Mouse (Mus musculus) E14TG2a.4 (cell line): ENCODE measurements around the gene Pdk2.

ENCODE experiments used
- H3K27me3 ChIP-seq: 2 replicates; pipeline ENCODE4 v1.6.1; 2014; ENCODE audit warnings: low read length, control low read depth; ENCODE audit not compliant: insufficient read depth
- H3K36me3 ChIP-seq: 2 replicates; pipeline ENCODE4 v1.6.1; 2014; ENCODE audit warnings: low read length, control low read depth; ENCODE audit not compliant: insufficient read depth
- H3K4me1 ChIP-seq: replicated peaks from 2 replicates; pipeline ENCODE4 v1.6.1; 2014; ENCODE audit warnings: low read depth, low read length, control low read depth
- H3K4me3 ChIP-seq: replicated peaks from 2 replicates; pipeline ENCODE4 v1.5.1; 2014; ENCODE audit warnings: mild to moderate bottlenecking, low read length
- H3K9me3 ChIP-seq: 2 replicates; pipeline ENCODE4 v1.6.1; 2014; ENCODE audit warnings: low read length, control low read depth
- CTCF ChIP-seq: conservative IDR thresholded peaks from 2 replicates; pipeline ENCODE4 v1.5.1; 2014; ENCODE audit warnings: low read length
- NANOG ChIP-seq: IDR thresholded peaks from 2 replicates; pipeline ENCODE4 v1.6.1; 2014; ENCODE audit warnings: borderline replicate concordance, low read length, mixed read lengths
- POU5F1 ChIP-seq: IDR thresholded peaks from 2 replicates; pipeline ENCODE4 v1.6.1; 2014; ENCODE audit warnings: low read length, borderline replicate concordance

Pdk2 gene

DNA sequence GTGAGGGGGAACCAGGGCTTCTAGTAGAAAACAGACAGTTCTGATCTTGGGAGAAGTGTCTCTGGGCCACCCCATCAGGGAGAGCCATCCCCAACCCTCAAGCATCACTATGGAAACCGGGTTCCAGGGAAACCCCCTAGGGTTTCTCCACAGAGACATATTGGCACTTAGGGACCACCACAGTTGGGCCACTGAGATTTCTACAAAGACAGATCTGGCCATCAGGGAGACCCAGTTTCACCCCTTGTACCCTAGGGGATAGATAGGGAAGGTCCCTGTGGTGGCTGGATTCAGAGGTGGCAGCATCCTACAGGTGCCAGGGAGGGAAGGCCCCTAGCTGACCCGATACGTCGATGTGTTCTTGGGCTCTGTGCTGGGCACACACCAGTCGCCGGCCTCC, 14.3 kb downstream of the Pdk2 start:
- Histone ChIP-seq H3K27me3 (peaks cover 34% of the 10 kb centered on the region), H3K36me3 (no peaks in the 10 kb centered on the region), H3K4me3 (no peak overlapping the region), H3K9me3 (0 out of 2 replicates have a peak, but pooled peaks cover 5% of the 10 kb centered on the region), H3K4me1 (peaks cover 35% of the 10 kb centered on the region)
- TF ChIP-seq CTCF (no peak), NANOG (no peak), POU5F1 (no peak)

DNA sequence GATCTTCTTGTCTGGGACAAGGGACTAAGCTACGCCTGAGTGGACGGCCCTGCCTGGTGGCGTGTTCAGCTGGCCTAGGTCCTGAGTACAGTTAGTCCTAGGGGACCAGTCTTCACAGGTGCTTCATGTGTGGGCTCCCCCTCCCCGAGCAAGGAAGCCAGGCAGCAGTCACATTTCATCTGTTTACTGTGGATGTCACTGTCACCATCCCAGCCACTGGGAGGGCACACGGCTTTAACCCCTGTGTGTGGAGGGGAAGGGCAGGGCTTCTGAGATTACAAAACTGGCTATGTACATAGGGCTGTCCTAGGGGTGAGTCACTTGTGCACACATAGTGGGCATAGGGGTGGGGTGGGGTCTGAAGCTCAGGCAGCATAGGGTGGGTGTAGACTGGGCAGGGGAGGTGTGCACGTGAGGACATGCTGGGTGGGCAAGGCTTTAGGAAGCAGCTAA, 15.0 kb downstream of the Pdk2 start:
- no peaks in the 10 kb centered on the region for H3K36me3 ChIP-seq
- peaks cover 30% of the 10 kb centered on the region for H3K4me1 ChIP-seq
- no peak overlapping the region for H3K4me3 ChIP-seq

DNA sequence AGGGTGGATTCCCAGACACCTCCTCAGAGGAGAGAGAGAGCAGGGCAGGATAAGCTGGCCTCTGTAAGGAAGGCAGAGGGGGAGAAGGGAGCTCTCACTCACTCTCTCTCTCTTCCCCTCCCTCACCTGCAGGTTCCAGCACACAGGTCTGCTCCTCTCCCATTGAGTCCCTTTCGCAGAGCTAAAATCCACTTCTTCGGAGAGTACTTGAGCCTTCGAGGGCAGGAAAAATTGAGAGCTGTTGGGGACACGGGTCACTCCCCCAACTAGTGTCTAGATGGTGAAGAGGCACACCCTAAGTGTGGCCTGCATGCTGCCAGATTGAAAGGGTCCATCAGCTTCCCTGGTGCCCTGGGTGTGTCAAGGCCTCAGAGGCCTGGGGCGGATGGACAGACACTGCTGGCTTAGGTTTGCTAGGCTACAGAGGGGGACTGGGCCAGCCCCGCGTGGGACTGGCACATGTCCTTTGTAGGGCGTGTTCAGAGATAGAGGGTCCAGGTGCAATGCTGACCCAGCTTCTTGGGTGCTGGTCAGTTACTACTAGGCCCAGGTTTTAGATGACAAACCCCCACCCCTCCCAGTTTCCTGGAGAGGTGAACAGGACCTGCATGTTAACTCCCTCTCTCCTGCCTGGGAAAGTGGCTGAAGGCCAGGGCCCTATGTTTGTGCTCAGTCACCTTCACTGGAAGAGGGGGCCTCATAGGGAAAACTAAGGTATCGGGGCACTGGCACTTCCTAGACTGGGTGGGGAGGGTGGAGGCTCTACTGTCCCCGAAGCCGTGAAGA, 15.7 kb downstream of the Pdk2 start:
- Histone ChIP-seq H3K9me3 (0 out of 2 replicates have a peak, but pooled peaks cover 5% of the 10 kb centered on the region), H3K4me3 (peak overlapping the region; percentile 71), H3K27me3 (peaks cover 48% of the 10 kb centered on the region), H3K36me3 (no peaks in the 10 kb centered on the region), H3K4me1 (peaks cover 30% of the 10 kb centered on the region)
- TF ChIP-seq CTCF (no peak), POU5F1 (no peak)

More for the DNA sequence above, 15.0 kb downstream of the Pdk2 start:
- TF ChIP-seq NANOG (no peak), CTCF (no peak), POU5F1 (no peak)
- 0 out of 2 replicates have a peak, but pooled peaks cover 5% of the 10 kb centered on the region for H3K9me3 ChIP-seq
- peaks cover 41% of the 10 kb centered on the region for H3K27me3 ChIP-seq

DNA sequence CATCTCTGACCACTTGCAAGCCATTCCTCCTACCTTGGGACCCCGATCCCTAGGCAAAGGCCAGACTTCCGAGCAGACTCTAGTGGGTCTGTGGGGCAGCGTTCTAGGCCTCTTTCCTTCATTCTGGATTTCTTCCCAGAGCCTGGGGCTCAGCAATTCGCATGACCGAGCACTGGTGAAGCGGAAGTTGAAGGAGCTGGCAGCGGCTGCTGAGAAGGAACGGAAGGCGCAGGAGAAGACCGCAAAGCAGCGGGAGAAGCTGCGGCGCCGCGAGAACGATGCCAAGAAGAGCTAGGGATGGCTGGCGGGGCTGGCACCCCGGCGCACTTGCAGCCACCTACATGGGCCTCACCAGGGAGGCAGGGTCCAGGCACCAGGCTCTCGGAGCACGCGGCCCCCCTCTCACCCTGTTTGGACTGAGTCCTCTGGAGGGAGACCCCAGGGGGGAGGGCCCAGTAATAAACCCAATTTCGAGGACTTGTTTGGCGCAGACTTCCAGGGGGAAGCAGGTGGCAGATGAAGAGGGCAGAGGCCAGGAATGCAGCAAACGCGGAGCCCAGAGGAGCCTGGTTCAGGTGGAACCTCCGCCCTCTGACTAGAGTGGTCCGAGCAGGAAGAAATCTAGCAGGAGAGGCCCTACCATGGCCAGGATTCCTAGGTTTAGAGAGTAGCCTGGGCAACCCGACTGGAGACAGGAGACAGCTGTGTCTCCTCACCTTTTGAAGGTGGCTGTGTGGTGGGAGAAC, 16.5 kb downstream of the Pdk2 start:
- H3K27me3 ChIP-seq = peaks cover 56% of the 10 kb centered on the region
- H3K36me3 ChIP-seq = no peaks in the 10 kb centered on the region
- no peak for TF ChIP-seq NANOG
- no peak for TF ChIP-seq POU5F1
- TF ChIP-seq CTCF = no peak
- H3K4me3 ChIP-seq = peak overlapping the region; percentile 71
- 0 out of 2 replicates have a peak, but pooled peaks cover 2% of the 10 kb centered on the region for H3K9me3 ChIP-seq
- H3K4me1 ChIP-seq = peaks cover 37% of the 10 kb centered on the region

DNA sequence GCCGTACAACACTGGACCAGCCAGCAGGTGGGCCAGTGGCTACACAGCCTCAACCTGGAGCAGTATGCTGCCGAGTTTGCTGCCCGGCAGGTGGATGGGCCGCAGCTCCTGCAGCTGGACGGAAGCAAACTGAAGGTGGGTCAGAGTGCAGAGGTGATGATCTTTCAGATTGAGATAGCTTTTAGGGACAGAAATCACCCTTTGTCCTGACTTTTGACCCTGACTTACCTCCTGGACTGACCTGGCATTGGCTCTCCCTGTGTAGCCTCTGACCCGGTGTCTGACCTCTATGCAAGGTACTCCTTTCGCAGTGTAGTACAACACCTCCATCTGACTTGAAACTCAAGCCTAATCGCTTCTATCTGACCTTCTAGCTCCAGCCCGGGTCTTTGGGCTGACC, 17.7 kb downstream of the Pdk2 start:
- Histone ChIP-seq H3K4me3 (no peak overlapping the region), H3K4me1 (peaks cover 37% of the 10 kb centered on the region), H3K9me3 (no peaks in the 10 kb centered on the region), H3K36me3 (no peaks in the 10 kb centered on the region), H3K27me3 (peaks cover 67% of the 10 kb centered on the region)
- TF ChIP-seq NANOG = no peak
- TF ChIP-seq POU5F1 = no peak

DNA sequence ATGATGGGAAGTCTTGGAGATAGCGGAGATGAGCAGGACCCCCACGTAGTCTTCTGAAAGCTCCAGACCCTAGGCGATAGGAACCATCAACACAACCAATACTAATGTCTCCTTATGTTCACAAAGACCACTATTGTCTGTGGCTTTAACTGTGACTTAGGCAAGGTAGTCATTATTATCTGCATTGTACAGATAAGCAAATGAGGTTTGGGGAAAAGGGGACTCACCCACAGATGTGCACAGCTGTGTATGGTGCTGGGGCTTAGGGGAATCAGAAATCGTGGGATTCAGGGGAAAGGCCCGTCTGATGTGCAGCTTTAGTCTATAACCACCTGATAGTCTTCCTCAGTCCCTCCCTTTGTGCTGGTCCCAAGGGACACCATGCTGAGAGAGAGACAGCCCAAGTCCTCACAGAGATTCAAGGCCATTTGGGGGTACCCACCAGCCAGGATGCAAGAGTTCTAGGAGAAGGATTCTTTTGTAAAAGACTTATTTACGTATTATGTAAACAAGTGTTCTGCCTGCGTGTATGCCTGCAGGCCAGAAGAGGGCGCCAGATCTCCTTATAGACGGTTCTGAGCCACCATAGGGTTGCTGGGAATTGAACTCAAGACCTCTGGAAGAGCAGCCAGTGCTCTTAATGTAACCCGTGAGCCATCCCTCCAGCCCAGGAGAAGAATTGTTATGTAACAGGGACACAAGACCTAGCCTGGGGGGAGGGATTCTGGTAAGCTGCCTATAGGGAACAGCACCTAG, 18.7 kb downstream of the Pdk2 start:
- H3K4me1 ChIP-seq = peaks cover 27% of the 10 kb centered on the region
- H3K27me3 ChIP-seq = peaks cover 74% of the 10 kb centered on the region
- no peak overlapping the region for H3K4me3 ChIP-seq
- no peaks in the 10 kb centered on the region for H3K9me3 ChIP-seq
- no peaks in the 10 kb centered on the region for H3K36me3 ChIP-seq
- TF ChIP-seq CTCF (peak; percentile 83), NANOG (no peak), POU5F1 (no peak)

DNA sequence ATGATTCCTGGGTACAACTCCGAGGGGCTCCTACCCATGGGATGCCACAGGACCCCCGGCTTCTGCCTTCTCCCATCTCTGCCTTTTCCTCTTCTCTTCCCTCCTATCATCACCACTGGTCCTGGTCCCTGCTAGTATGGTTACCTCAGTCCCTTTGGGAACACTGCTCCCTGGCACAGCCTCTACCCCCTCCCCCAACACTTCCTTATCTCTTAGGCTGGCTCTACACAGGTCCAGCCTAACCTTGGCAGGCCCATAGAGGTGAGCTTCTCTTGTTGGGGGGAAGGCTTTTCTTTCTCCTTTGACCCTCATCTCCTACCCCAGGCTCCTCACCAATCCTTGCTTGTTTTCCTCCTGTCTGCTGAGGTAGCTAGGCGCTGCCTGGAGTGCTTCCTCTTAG, 25.7 kb downstream of the Pdk2 start:
- Histone ChIP-seq H3K9me3 (no peaks in the 10 kb centered on the region), H3K4me1 (peaks cover 33% of the 10 kb centered on the region), H3K36me3 (no peaks in the 10 kb centered on the region), H3K27me3 (peaks cover 96% of the 10 kb centered on the region), H3K4me3 (no peak overlapping the region)
- TF ChIP-seq NANOG = no peak
- TF ChIP-seq CTCF = no peak
- no peak for TF ChIP-seq POU5F1

DNA sequence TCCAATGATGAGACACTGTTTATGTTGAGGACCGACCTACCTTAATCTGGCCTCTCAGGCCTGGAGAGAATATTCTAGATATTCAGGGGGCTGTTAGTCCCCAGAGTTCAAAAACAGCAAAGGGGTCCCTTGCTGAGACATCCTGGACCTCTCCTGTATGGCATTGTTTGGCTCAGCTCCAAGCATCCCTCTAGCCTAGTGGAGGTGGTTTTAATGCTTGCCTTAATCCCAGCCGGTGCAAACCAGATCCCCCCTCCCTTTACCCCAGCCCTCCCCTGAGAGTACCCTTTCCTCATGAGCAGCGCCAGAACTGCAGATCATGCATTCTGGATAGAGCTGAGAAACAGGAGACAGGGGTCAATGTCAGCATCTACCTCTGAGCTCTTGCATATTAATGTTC, 28.7 kb downstream of the Pdk2 start:
- Histone ChIP-seq H3K27me3 (peaks cover 93% of the 10 kb centered on the region), H3K36me3 (no peaks in the 10 kb centered on the region), H3K4me1 (peaks cover 37% of the 10 kb centered on the region), H3K4me3 (no peak overlapping the region), H3K9me3 (no peaks in the 10 kb centered on the region)
- TF ChIP-seq POU5F1 (no peak), NANOG (no peak), CTCF (no peak)
